Mouse (Mus musculus) lung, postnatal 25 days (tissue): ENCODE data around the gene Tprn.
A peak's percentile ranks its signal among the peaks of the same experiment; 100 is the strongest.

Experiments used
- DNase-seq: peaks from one replicate; pipeline ENCODE4 v3.0.0; 2022; ENCODE audit warnings: low spot score

The Tprn gene

DNA sequence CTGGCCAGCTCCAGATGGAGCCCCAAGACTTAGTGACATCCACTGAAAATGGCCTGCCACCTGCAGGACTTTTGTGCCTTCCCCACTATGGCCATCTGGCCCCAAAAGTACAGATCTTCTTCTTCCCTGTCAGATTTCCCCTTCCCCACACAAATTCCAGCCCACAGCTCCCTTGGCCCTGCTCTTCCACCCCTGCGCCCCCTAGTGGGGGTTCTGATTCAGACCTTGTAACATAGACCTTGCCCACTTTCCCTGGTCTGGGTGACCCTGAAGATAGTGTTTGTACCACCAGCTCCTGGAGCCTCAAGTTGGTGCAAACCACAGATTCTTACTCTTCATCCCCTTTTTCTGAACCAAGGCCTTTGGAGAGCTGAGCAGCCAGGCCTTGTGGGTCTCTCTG, 30.4 kb downstream of the Tprn start:
- peak; percentile 73 for DNase-seq

DNA sequence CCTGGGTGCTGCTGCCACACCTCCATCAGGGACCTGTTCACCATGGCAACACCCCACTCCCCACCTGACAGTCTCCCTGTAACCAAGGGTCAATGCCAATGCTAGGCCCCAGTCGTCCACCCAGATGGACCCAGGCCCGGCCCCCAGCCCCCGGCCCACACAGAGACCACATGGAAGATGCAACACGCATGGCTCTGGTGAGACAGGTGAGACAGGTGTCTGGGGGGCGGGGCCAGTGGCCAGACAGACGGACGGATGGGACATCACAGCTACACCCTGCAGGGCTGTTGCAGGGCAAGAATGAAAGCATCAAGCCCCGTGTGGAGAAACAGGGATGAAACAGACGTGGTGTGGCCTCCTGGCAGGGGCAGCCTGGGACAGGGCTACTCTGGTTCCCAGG, 31.3 kb downstream of the Tprn start:
- DNase-seq: no peak

GRCm38 (mm10) chr2:25297093-25297492, 34.7 kb downstream of the Tprn start:
- no peak for DNase-seq

- no peak for DNase-seq
These were observed 35.6 kb downstream of the Tprn start for GRCm38 (mm10) chr2:25298046-25298445.

GRCm38 (mm10) chr2:25303452-25303851, 41.0 kb downstream of the Tprn start:
- DNase-seq: no peak

DNA sequence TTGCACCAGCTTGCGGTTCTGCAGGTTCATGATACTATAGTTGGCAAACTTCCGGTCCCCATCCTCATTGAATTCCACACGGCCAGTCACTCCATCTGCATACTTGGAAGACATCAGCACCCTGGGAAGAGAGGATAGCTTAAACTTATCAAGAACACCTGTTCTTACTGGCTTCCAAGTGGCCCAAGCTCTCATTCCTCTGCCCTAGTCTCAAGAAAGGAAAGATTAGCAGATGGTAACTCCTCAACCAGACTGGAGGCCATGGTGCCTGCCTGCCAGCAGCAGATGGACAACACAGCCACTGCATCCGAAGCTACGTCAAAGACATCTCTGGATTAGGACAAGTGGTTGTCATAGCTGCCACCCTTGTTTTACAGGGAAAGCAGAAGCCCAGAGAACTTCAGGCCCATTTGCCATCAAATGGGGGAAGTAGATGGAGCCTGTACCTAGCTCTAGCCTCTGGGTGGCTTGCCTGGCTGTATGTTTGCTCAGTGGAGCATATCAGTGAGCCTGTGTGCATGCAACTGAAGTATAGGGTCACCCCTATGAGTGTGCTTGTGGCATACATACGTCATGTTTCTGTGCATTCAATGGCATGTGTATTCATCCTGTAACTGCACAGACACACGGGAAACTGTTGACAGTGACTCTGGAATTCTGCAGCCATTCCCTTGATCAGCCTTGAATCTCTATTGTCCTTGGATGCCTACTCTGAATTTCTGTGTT, 41.7 kb downstream of the Tprn start:
- DNase-seq: no peak

- no peak for DNase-seq
These were observed 42.5 kb downstream of the Tprn start for GRCm38 (mm10) chr2:25304657-25305541.

- DNase-seq: no peak
These were observed 43.4 kb downstream of the Tprn start for GRCm38 (mm10) chr2:25305587-25306359.

DNA sequence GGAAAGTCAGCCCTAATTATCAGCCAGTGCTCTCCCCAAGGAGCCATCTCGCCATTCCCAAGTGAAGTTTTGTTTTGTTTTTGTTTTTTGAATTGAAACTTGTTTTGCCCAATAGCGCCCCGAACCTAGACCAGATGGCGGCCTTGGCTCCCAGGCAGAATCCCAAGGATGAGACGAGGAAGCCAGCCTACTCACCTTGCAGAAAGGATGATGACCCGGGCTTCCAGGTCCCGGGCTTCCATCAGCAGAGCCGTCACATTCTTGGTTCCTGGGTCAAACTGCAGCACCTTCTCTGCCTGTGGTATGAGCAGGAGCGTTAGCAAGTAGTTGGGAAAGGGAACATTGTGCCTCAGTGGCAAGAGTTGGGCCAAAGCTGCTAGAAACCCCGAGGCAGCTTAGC, 47.8 kb downstream of the Tprn start:
- no peak for DNase-seq

DNA sequence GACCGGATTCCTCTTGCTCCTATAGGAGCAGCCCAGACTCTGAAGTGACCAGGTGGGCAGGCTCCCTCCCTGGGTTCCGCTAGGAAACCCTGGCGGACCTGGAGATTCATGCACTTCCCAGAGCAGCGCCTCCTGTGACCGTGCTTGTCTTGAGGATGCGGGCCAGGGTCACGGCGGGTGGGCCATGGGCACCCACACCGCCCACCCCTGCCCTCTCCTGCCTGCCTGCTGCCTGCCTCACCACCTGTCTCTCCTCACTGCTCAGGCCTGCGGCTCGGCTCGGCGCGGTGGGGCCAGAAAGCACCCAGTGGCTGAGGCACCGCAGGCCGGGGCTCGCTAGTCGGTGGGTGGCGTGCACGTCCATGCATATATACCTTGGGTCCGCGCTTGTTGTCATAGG, 48.6 kb downstream of the Tprn start:
- DNase-seq: no peak

DNA sequence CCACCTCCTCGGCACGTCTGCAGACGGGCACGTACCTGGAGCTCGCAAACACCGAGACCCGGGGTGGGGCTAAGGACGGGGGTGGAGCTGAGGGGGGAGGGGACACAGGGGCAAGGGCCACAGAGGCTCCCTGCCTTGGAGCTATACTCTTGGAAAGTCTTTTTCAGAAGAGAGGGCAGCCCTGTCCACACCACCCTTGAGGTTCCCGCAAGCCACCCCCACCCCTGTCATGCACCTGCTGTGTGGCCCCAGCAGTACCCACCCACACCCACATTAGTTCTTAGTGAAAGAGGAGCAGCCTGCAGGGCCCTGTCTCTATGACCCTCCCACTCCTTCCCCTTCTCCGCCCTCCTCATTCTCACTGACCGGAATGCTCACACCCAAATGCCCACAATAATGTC, 49.1 kb downstream of the Tprn start:
- no peak for DNase-seq

GRCm38 (mm10) chr2:25318119-25318966, 55.9 kb downstream of the Tprn start:
- no peak for DNase-seq

- peak; percentile 32 for DNase-seq
These were observed 56.8 kb downstream of the Tprn start, which contains the start of gene Grin1 for GRCm38 (mm10) chr2:25318971-25319773. Gene Grin1 (minus strand): TSS chr2:25319187.
